Comparison of ENCODE assay signal across 8 mouse cellular contexts in genomic region chr4:134853259-134853636, GRCm38 (mm10). TPM values are rescaled to one million over a fixed set of nuclear protein-coding genes. Genes with fewer than 3 reads are reported as not detected.
DNase-seq lines count a peak whose midpoint lies in the region; ATAC-seq and TF ChIP-seq lines count a peak whose summit lies in the region.

Maco1 (minus strand) TSS chr4:134853345.

- no peak for TF ChIP-seq CTCF in C2C12 (IDR thresholded peaks at IDR 0.05; ENCODE audit: control insufficient read depth, insufficient read depth, insufficient read length)

- H3K27ac ChIP-seq in heart, embryonic 13.5 days (replicated peaks) = peak within 1 kb of the TSS; percentile 87
- peak within 1 kb of the TSS; percentile 96 for H3K27ac ChIP-seq in liver, embryonic 12.5 days
- H3K27ac ChIP-seq in stomach, embryonic 15.5 days = peak within 1 kb of the TSS; percentile 94

- DNase-seq in brain, adult 2 months (ENCODE audit: low read depth, low spot score) = peak; percentile 99
- peak; percentile 99 for DNase-seq in kidney, postnatal 10 days
- peak; percentile 97 to 98 for DNase-seq in natural killer cell, adult 2 months (ENCODE audit: low spot score in 2 of 2)

- peak within 1 kb of the TSS; percentile 82 for H3ac ChIP-seq in C2C12 (ENCODE audit: control insufficient read depth, insufficient read length, low read depth)

- H3K79me3 ChIP-seq in C2C12 (ENCODE audit: low read depth) = peaks cover 29% of the 10 kb centered on the region

- peaks cover 34% of the 10 kb centered on the region for H3K4me1 ChIP-seq in heart, embryonic 13.5 days
- peaks cover 57% of the 10 kb centered on the region for H3K4me1 ChIP-seq in liver, embryonic 12.5 days
- H3K4me1 ChIP-seq in stomach, embryonic 15.5 days = peaks cover 4% of the 10 kb centered on the region; the same call in 1 of the 2 replicates

- peak; percentile 82 for ATAC-seq in erythroblast, adult 5-6 weeks (replicated peaks; ENCODE audit: low FRiP score, poor library complexity, severe bottlenecking)
- ATAC-seq in heart, embryonic 13.5 days (ENCODE audit: extremely low read depth, insufficient number of reproducible peaks, low FRiP score, low TSS enrichment) = peak; percentile 91
- peak; percentile 90 for ATAC-seq in liver, embryonic 12.5 days
- peak; percentile 95 for ATAC-seq in stomach, embryonic 15.5 days (ENCODE audit: insufficient read depth, low FRiP score, low read depth)

- WGBS in heart, embryonic 13.5 days = under 1% methylated on average over 38 of the region's 38 CpGs
- under 1% methylated on average over 37 of the region's 38 CpGs for WGBS in liver, embryonic 12.5 days (ENCODE audit: insufficient replicate concordance)
- WGBS in stomach, embryonic 15.5 days = under 1% methylated on average over 33 of the region's 38 CpGs

- H3K79me2 ChIP-seq in C2C12 (ENCODE audit: control insufficient read depth, insufficient read depth) = peaks cover 47% of the 10 kb centered on the region

- H3K9ac ChIP-seq in heart, embryonic 13.5 days = peak within 1 kb of the TSS; percentile 93
- peak within 1 kb of the TSS; percentile 89 for H3K9ac ChIP-seq in liver, embryonic 12.5 days
- H3K9ac ChIP-seq in stomach, embryonic 15.5 days = peak within 1 kb of the TSS; percentile 89

- peak within 1 kb of the TSS; percentile 78 for H3K4me2 ChIP-seq in heart, embryonic 13.5 days
- peak within 1 kb of the TSS; percentile 93 for H3K4me2 ChIP-seq in liver, embryonic 12.5 days
- peak within 1 kb of the TSS; percentile 88 for H3K4me2 ChIP-seq in stomach, embryonic 15.5 days

- H3K27me3 ChIP-seq in C2C12 (ENCODE audit: control insufficient read depth, insufficient read depth, insufficient read length) = no peaks in the 10 kb centered on the region
- H3K27me3 ChIP-seq in heart, embryonic 13.5 days (replicated peaks) = peaks cover 22% of the 10 kb centered on the region
- peaks cover 14% of the 10 kb centered on the region; the same call in 1 of the 2 replicates for H3K27me3 ChIP-seq in liver, embryonic 12.5 days (replicated peaks)
- H3K27me3 ChIP-seq in stomach, embryonic 15.5 days (replicated peaks) = no peaks in the 10 kb centered on the region

- H3K4me3 ChIP-seq in C2C12 (ENCODE audit: insufficient read depth, poor library complexity, severe bottlenecking) = peak within 1 kb of the TSS; percentile 64
- H3K4me3 ChIP-seq in heart, embryonic 13.5 days = peak within 1 kb of the TSS; percentile 89
- peak within 1 kb of the TSS; percentile 92 for H3K4me3 ChIP-seq in liver, embryonic 12.5 days
- H3K4me3 ChIP-seq in stomach, embryonic 15.5 days (replicated peaks) = peak within 1 kb of the TSS; percentile 100

- H3K9me3 ChIP-seq in heart, embryonic 13.5 days = no peaks in the 10 kb centered on the region
- H3K9me3 ChIP-seq in liver, embryonic 12.5 days (replicated peaks) = no peaks in the 10 kb centered on the region
- H3K9me3 ChIP-seq in stomach, embryonic 15.5 days = no peaks in the 10 kb centered on the region

- H3K36me3 ChIP-seq in C2C12 (ENCODE audit: control insufficient read depth, insufficient read depth) = no peaks in the 10 kb centered on the region
- no peaks in the 10 kb centered on the region for H3K36me3 ChIP-seq in heart, embryonic 13.5 days
- H3K36me3 ChIP-seq in liver, embryonic 12.5 days = peaks cover 10% of the 10 kb centered on the region; the same call in 1 of the 2 replicates
- no peaks in the 10 kb centered on the region for H3K36me3 ChIP-seq in stomach, embryonic 15.5 days

TF ChIP-seq in C2C12, 6 proteins besides CTCF, POLR2A, EP300 and RAD21:
- no peak for TF ChIP-seq MYOD1 (IDR thresholded peaks at IDR 0.05; ENCODE audit: control insufficient read depth, insufficient read length, low read depth)
- TF ChIP-seq MAX (IDR thresholded peaks at IDR 0.05) = no peak
- no peak for TF ChIP-seq USF1 (IDR thresholded peaks at IDR 0.05; ENCODE audit: low read depth)
- TF ChIP-seq FOSL1 (IDR thresholded peaks at IDR 0.05; ENCODE audit: insufficient read depth, low read length, poor library complexity, severe bottlenecking) = no peak
- TF ChIP-seq MYOG (IDR thresholded peaks at IDR 0.05; ENCODE audit: control insufficient read depth, extremely low read depth, insufficient read length) = no peak
- no peak for TF ChIP-seq CEBPB (IDR thresholded peaks at IDR 0.05; ENCODE audit: low read depth)

RNA-seq across cellular contexts. Expression of gene Maco1, which starts in this region (rescaled TPM):
- 14.6 TPM for polyA plus RNA-seq in C2C12 (2012; fragmentation: generic; extraction: Trizol)
- 13.0 and 19.4 TPM in 2 replicates for total RNA-seq in erythroblast, adult 5-6 weeks (2015; ENCODE audit: low replicate concordance)
- 36.0 and 39.9 TPM in 2 replicates for total RNA-seq in erythroblast, adult 5-6 weeks (2017; ENCODE audit: low replicate concordance)
- polyA plus RNA-seq in heart, embryonic 13.5 days (2015; fragmentation: Nextera tagmentation; extraction: Ambion mirVana) = 25.0 and 25.7 TPM in 2 replicates
- polyA plus RNA-seq in liver, embryonic 12.5 days (2016; fragmentation: Nextera tagmentation; extraction: Ambion mirVana) = 27.2 and 29.8 TPM in 2 replicates
- 38.2 and 41.5 TPM in 2 replicates for polyA plus RNA-seq in stomach, embryonic 15.5 days (2015; fragmentation: Nextera tagmentation; extraction: Ambion mirVana)

Comparison
In these comparisons a context has a peak if more than half of its experiments do, and no peak if none do; other contexts are left out.
1. Peak in every context shown above with its lines: DNase-seq, ATAC-seq, H3K4me3 ChIP-seq and H3K27ac ChIP-seq.